Mouse (Mus musculus): ENCODE measurements around the gene Zscan5b. TPM values are rescaled to one million over a fixed set of nuclear protein-coding genes. Genes with fewer than 3 reads are reported as not detected.
A peak's percentile ranks its signal among the peaks of the same experiment; 100 is the strongest.
"Not testable (repeated sequence)": the region's sequence is repeated elsewhere in the genome, so short reads cannot be mapped to it uniquely, and the experiment has no call there.

Zscan5b gene
- polyA plus RNA-seq (2015; fragmentation: Nextera tagmentation; extraction: Ambion mirVana) = not detected in 2 replicates

GRCm38 (mm10) chr7:6221978-6222377 is at the start of gene Zscan5b:
TSS of gene Zscan5b (plus strand) at chr7:6222278.
- no peak for DNase-seq (ENCODE audit: low spot score)

DNA sequence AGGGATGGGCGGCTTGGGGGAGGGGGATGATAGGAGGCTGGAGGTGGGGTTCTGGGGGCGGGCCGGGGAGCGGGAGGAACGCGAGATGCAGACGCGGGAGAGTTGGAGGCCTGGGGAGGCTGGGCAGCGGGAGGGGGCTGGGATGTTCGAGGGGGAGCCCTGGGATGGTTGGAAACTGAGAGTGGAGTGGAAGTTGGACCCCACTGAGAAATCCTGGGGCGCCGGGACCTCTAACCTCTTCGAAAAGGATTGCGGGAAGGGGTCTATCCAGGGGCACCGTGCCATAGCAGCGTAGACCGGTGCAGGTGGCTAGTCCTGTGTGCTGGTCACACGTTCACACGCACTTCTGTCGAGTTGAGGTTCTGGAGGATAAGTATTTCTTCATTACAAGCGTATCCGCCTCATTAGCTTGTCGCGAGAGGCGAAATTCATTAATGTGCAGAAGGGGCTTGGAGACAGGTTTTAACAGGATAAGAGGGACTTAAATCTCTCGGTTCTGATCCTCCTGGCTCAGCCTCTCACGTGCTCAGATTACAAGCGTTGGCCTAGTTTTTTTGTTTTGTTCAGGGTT is 49.3 kb upstream of the Zscan5b start:
- no peak for DNase-seq (ENCODE audit: low spot score)

GRCm38 (mm10) chr7:6173872-6174271 is 48.2 kb upstream of the Zscan5b start:
- DNase-seq (ENCODE audit: low spot score) = no peak

GRCm38 (mm10) chr7:6174365-6174987 is 47.6 kb upstream of the Zscan5b start:
- not testable (repeated sequence) for DNase-seq (ENCODE audit: low spot score)

DNA sequence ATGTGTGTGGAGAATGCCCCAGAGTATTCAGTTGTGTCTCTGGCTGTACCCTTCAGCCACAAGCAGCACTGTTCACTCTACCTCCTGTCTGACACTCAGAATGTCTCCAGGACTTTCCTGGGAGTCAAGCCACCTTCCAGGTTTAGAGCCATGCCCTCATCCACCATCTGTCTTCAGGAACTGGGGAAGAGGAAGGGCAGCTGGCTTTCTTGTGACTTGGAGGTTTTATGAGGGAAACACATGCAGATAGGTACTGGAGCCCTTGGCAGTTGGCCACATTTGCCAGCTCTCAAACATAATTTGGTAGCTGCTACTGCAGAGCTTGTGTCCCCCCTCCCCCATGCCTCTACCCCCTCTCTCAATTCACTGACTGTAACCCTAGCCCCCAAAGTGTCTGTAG is 43.1 kb upstream of the Zscan5b start:
- no peak for DNase-seq (ENCODE audit: low spot score)

DNA sequence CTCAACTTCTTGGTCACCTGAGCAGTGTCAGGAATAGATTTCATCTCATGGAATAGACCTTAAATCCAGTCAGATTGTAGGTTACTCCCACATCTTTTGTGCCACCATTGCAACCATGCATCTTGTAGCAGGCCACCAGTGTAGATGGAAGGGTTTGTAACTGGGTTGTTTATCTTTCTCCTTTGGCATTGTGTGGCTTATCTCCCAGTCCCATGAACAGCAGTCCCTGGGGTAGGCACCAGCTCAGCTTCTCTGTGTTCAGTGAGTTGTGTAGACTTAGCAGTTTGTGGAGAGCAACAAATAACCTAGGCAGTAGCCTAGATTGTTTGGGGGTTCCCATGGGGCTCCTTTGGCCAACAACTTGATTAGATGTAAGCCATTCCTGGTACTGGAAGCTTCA is 39.2 kb upstream of the Zscan5b start:
- DNase-seq (ENCODE audit: low spot score) = no peak

DNA sequence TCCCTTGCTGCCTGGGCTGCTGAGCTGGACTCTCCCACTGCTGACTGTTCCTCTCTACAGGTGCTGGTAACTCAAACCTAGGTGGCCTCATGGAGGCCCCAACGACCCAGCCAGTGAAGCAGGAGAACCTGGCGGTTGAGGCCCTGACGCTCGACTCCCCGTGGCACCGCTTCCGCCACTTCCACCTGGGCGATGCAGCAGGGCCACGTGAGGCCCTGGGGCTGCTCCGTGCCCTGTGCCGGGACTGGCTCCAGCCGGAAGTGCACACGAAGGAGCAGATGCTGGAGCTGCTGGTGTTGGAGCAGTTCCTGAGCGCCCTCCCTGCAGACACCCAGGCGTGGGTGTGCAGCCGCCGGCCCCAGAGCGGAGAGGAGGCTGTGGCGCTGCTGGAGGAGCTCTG is 38.3 kb upstream of the Zscan5b start:
- no peak for DNase-seq (ENCODE audit: low spot score)

GRCm38 (mm10) chr7:6184521-6184920 is 37.6 kb upstream of the Zscan5b start:
- no peak for DNase-seq (ENCODE audit: low spot score)

- no peak for DNase-seq (ENCODE audit: low spot score)
Observed at GRCm38 (mm10) chr7:6185391-6185790, 36.7 kb upstream of the Zscan5b start.

DNA sequence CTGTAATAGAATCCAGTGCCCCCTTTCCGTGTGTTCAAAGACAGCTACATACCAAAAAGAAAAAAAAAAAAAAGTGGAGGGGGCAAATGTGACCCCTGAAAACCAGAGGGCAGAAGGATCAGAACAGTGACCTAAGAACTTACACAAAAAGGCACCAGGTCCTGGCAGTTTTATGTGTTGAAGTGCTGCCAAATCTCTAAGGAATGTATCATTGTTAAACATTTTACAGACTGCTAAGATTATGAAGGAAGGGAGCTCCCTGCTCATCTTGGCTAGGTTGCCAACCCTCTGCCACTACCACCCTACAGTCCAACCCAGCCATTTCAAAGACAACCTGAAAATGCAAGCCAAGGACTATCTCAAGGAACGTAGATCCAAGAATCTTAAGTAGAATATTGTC is 35.9 kb upstream of the Zscan5b start:
- DNase-seq (ENCODE audit: low spot score) = no peak

- DNase-seq (ENCODE audit: low spot score) = no peak
Observed at GRCm38 (mm10) chr7:6186756-6187155, 35.3 kb upstream of the Zscan5b start.

- no peak for DNase-seq (ENCODE audit: low spot score)
Observed at GRCm38 (mm10) chr7:6189542-6189941, 32.5 kb upstream of the Zscan5b start.

- DNase-seq (ENCODE audit: low spot score) = peak; percentile 76
Observed at GRCm38 (mm10) chr7:6191376-6191775, 30.7 kb upstream of the Zscan5b start.

DNA sequence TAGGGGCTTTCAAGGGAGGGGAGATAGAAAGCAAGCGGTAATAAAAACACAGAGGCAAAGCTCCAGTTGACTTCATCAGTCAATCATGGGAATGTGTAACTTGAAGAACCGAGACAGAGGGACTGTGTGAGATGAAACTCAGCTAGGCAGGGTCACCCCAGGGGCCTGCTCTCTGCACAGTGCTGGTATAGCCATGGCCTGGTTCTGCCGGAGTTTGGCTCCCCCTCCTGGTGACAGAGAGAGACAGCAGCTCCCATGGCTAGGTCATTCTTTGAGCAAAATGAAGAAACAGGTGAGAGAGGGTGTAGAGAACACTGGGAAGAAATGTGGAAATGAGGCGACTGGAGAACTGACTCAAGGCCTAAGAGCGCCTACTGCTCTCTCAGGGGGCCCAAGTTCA is 27.9 kb upstream of the Zscan5b start:
- peak; percentile 52 for DNase-seq (ENCODE audit: low spot score)

- no peak for DNase-seq (ENCODE audit: low spot score)
Observed at GRCm38 (mm10) chr7:6195777-6196176, 26.3 kb upstream of the Zscan5b start.

DNA sequence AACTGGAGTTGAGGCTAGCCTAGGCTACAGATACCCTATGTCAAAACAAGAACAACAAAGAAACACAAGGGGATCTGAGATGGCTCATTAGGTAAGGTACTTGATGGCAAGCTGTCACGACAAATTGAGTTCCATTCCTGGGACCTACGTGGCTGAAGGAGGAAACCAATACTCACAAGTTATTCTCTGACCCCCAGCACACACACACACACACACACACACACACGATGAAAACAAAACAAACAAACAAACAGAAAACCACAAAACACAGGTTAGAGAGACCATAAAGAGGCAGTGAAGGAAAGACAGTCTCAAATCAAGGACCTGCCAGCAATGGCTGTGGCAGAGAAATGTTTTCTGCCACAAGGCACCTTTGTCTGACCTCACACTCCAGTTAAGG is 25.3 kb upstream of the Zscan5b start, which contains the start of gene Galp:
TSS of gene Galp (plus strand) at position 301 of the 400 bp plus-strand sequence.
- DNase-seq (ENCODE audit: low spot score) = no peak

- DNase-seq (ENCODE audit: low spot score) = no peak
Observed at GRCm38 (mm10) chr7:6204200-6204599, 17.9 kb upstream of the Zscan5b start.

GRCm38 (mm10) chr7:6213144-6213543 is 8.9 kb upstream of the Zscan5b start:
- DNase-seq (ENCODE audit: low spot score) = peak; percentile 7

DNA sequence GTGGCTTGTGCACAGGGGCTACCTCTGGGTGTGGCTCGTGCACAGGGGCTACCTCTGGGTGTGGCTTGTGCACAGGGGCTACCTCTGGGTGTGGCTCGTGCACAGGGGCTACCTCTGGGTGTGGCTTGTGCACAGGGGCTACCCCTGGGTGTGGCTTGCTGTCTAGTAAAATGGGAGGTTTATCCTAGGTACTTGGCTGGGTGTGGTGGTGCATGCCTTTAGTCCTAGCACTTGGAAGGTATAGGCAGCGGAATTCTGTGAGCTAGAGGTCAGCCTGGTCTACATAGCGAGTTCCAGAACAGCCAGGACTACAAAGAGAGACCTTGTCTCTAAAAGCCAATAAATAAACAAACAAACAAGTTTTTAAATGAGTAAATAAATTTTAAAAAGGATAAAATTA is 7.4 kb upstream of the Zscan5b start:
- not testable (repeated sequence) for DNase-seq (ENCODE audit: low spot score)

DNA sequence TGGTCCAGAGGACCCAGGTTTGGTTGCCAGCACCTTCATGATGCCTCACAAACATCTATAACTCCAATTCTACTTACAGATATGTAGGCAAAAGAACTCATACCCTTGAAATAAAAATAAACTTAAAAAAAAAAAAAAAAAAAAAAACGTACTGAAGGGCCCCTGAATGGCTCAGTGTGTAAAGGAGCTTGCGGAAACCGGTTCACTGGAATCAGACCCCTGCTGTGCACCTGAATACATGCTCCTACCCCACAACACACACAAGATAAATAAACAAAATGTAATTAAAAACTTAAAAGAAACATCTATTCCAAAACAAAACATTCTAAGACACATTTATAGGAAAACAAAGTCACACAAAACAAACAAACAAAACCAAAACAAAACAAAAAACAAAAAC is 1.9 kb upstream of the Zscan5b start:
- no peak for DNase-seq (ENCODE audit: low spot score)

DNA sequence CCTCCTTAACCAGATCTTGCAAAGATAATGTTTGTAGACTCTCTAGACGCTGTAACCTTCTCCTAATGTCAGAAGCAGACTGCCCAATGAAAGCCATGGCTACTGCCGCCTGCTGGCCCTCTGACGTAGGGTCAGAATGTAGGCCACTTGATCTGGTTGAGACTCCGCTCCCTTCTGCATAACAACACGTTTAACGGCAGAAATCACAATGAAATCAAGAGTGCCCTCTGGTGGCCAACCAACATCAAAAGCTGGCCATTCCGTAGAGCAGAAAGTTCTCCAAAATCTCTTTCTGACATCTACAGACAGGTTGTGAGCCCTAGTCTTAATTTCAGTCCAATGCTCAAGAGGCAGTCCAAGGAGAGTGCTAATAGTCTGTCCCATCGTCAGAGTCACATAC is 6.4 kb downstream of the Zscan5b start:
- not testable (repeated sequence) for DNase-seq (ENCODE audit: low spot score)

DNA sequence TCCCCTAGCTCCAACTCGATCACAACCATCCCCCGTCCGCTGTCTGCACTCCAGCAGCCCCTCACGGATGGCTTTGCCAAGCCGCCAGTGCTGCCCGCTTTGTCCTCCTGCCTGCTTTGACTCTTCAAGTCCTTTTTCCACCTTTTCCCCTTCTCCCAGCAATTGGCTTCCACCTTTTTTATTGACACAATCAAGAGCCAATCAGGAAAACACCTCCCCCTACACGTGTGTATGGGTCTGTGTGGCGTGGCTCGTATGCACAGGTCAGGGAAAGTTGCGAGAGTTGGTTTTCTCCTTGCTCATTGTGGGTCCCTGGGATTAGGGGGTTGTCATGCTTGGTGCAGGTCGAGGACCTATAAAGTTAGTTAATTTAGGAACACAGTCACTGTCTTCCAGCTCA is 17.7 kb downstream of the Zscan5b start:
- DNase-seq (ENCODE audit: low spot score) = no peak

GRCm38 (mm10) chr7:6240841-6241425 is 18.9 kb downstream of the Zscan5b start:
- peak; percentile 43 for DNase-seq (ENCODE audit: low spot score)
